Mouse (Mus musculus) myocyte (in vitro differentiated cells): ENCODE results near the gene Dact3. TPM values are rescaled to one million over a fixed set of nuclear protein-coding genes. Genes with fewer than 3 reads are reported as not detected.

Source experiments
- H3K27me3 ChIP-seq: one replicate; pipeline ENCODE4 v1.6.1; 2011; ENCODE audit not compliant: control insufficient read depth, insufficient read depth, insufficient read length
- H3K36me3 ChIP-seq: one replicate; pipeline ENCODE4 v1.6.1; 2011; ENCODE audit not compliant: control insufficient read depth, insufficient read depth
- H3K4me2 ChIP-seq: one replicate; pipeline ENCODE4 v1.6.1; 2011; ENCODE audit warnings: low read depth, control low read depth
- H3K4me3 ChIP-seq: one replicate; pipeline ENCODE4 v1.5.1; 2011; ENCODE audit warnings: mild to moderate bottlenecking, control low read depth, moderate library complexity
- H3K79me2 ChIP-seq: one replicate; pipeline ENCODE4 v1.6.1; 2011; ENCODE audit not compliant: control insufficient read depth, insufficient read depth
- H3ac ChIP-seq: one replicate; pipeline ENCODE4 v1.6.1; 2011; ENCODE audit not compliant: control insufficient read depth, insufficient read length
- CEBPB ChIP-seq: IDR thresholded peaks from 2 replicates; pipeline ENCODE4 v1.6.1; 2011; ENCODE audit warnings: mild to moderate bottlenecking, moderate library complexity; ENCODE audit not compliant: poor library complexity, insufficient read depth, severe bottlenecking
- E2F4 ChIP-seq: IDR thresholded peaks from one replicate; pipeline ENCODE4 v1.6.1; 2011; ENCODE audit warnings: mild to moderate bottlenecking, control low read depth, moderate library complexity; ENCODE audit not compliant: insufficient read depth
- MAX ChIP-seq: IDR thresholded peaks from one replicate; pipeline ENCODE4 v1.6.1; 2011; ENCODE audit warnings: low read depth, mild to moderate bottlenecking, control low read depth
- MYOD1 ChIP-seq, 3 experiments: IDR thresholded peaks; one replicate each; pipeline ENCODE4 v1.6.1; 2011; ENCODE audit warnings: control low read depth in 2 of 3, low read depth in 2 of 3, mild to moderate bottlenecking in 2 of 3, moderate library complexity in 1 of 3; ENCODE audit not compliant: insufficient read length in 2 of 3, control insufficient read depth in 1 of 3
- MYOG ChIP-seq, 3 experiments: IDR thresholded peaks; one replicate each; pipeline ENCODE4 v1.6.1; 2011; ENCODE audit warnings: control low read depth in 2 of 3, low read depth in 2 of 3, mild to moderate bottlenecking in 2 of 3; ENCODE audit not compliant: insufficient read length in 2 of 3, control insufficient read depth in 1 of 3, insufficient read depth in 1 of 3
- POLR2A ChIP-seq: IDR thresholded peaks from one replicate; pipeline ENCODE4 v1.6.1; 2011; ENCODE audit warnings: low read depth, mild to moderate bottlenecking, control low read depth, moderate library complexity; ENCODE audit not compliant: insufficient read length
- POLR2AphosphoS2 ChIP-seq: IDR thresholded peaks from one replicate; pipeline ENCODE4 v1.6.1; 2011; ENCODE audit warnings: low read depth, control low read depth; ENCODE audit not compliant: insufficient read length
- REST ChIP-seq: IDR thresholded peaks from one replicate; pipeline ENCODE4 v1.6.1; 2011; ENCODE audit warnings: mild to moderate bottlenecking, control low read depth, moderate library complexity; ENCODE audit not compliant: insufficient read depth, insufficient read length
- SRF ChIP-seq: IDR thresholded peaks from one replicate; pipeline ENCODE4 v1.6.1; 2011; ENCODE audit warnings: low read depth; ENCODE audit not compliant: control insufficient read depth, insufficient read length
- TCF12 ChIP-seq: IDR thresholded peaks from one replicate; pipeline ENCODE4 v1.6.1; 2011; ENCODE audit warnings: mild to moderate bottlenecking, control low read depth; ENCODE audit not compliant: poor library complexity, insufficient read depth, severe bottlenecking
- TCF3 ChIP-seq: IDR thresholded peaks from one replicate; pipeline ENCODE4 v1.6.1; 2011; ENCODE audit warnings: low read depth, control low read depth; ENCODE audit not compliant: insufficient read length
- USF1 ChIP-seq: IDR thresholded peaks from one replicate; pipeline ENCODE4 v1.6.1; 2011; ENCODE audit warnings: low read depth, mild to moderate bottlenecking, control low read depth, moderate library complexity
- polyA plus RNA-seq: library from polyadenylated mRNA; unstranded; fragments of >200 nt; fragmentation: generic; extraction: Trizol; gene quantifications from one replicate; pipeline ENCODE4 v1.2.1, GENCODE M21; 2012; ENCODE audit warnings: missing spikeins

Dact3 gene
- polyA plus RNA-seq, 1 experiment = 10.0 TPM

DNA sequence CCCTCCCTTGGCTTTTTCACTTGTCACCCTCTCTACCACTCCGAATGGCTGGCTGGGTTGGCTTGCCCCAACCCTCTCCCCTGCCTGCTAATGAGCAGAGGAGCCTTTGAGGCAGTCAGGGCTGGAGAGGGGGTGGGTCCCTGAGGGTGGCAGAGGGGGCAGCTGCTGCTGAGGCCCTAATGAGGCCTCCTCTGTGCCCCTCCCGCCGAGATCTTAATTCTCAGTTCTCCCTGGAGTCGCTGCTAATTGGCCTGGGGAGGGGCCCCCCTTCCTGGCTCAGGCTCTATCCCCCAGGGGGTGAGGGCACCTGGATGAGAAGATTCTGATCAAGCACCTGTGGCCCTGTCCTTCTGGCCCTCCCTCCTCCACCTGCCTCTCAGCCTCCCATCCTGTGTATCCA is 19.2 kb downstream of the Dact3 start:
- TF ChIP-seq TCF3 (no peak), E2F4 (no peak), MYOD1 (IDR thresholded peaks at IDR 0.05; ENCODE audit: control insufficient read depth in 1 of 3, insufficient read length in 2 of 3, low read depth in 2 of 3) (no peak), TCF12 (no peak), CEBPB (no peak), SRF (no peak)
- Histone ChIP-seq H3K4me3 (no peak overlapping the region), H3K4me2 (no peak overlapping the region), H3K79me2 (no peaks in the 10 kb centered on the region), H3K36me3 (no peaks in the 10 kb centered on the region), H3K27me3 (no peaks in the 10 kb centered on the region), H3ac (no peak overlapping the region)

DNA sequence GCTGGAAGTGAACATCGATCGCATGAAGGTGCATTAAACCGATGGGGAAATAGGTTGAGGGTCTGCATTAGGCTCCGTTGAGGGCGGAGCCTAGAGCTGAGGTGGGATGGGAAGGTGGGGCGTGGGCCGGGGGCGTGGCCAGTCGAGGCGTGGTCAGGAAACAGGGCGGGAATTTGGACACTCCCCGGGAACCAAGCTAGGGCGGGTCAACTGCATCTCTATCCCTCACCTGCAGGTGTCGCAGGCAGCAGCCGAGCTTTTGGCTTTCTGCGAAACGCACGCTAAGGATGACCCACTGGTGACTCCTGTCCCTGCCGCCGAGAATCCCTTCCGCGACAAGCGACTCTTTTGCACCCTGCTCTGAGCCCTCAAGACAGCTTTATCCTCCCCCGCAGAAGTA is 19.9 kb downstream of the Dact3 start:
- peak overlapping the region; percentile 62 for H3K4me2 ChIP-seq
- H3ac ChIP-seq = no peak overlapping the region
- TF ChIP-seq MYOD1 (IDR thresholded peaks at IDR 0.05; ENCODE audit: control insufficient read depth in 1 of 3, insufficient read length in 2 of 3, low read depth in 2 of 3) (peak in 1 of 3 experiments; percentile 4), POLR2AphosphoS2 (peak; percentile 22), USF1 (no peak), E2F4 (no peak)
- no peaks in the 10 kb centered on the region for H3K79me2 ChIP-seq
- H3K27me3 ChIP-seq = no peaks in the 10 kb centered on the region
- no peaks in the 10 kb centered on the region for H3K36me3 ChIP-seq
- no peak overlapping the region for H3K4me3 ChIP-seq

- H3K4me3 ChIP-seq = no peak overlapping the region
Measured at GRCm38 (mm10) chr7:16895511-16895910, 20.4 kb downstream of the Dact3 start.

DNA sequence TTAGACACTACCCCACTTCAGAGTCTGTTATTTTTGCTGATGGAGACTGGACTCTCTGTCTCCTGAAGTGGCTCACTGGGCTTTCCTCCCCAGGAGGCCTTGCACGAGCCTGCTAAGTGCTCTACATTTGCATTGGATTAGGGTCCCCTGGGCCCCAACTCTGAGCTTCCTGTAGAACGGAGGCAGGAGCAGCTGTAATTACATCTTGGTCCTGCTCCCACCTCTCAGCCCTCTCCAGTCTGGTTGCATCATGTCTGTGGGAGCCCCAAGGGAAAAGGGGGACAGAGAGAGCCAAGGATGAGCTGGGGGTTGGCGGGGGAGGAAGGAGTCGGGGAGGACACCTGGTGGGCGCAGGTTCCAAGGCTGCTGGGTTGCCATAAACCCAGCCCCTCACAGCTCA is 25.4 kb downstream of the Dact3 start:
- H3K27me3 ChIP-seq = no peaks in the 10 kb centered on the region

More at GRCm38 (mm10) chr7:16895511-16895910, 20.4 kb downstream of the Dact3 start:
- H3K27me3 ChIP-seq = no peaks in the 10 kb centered on the region
- H3ac ChIP-seq = no peak overlapping the region
- H3K79me2 ChIP-seq = no peaks in the 10 kb centered on the region
- peak overlapping the region; percentile 62 for H3K4me2 ChIP-seq
- no peaks in the 10 kb centered on the region for H3K36me3 ChIP-seq
- TF ChIP-seq USF1 (no peak), POLR2A (no peak), CEBPB (no peak), POLR2AphosphoS2 (no peak)

DNA sequence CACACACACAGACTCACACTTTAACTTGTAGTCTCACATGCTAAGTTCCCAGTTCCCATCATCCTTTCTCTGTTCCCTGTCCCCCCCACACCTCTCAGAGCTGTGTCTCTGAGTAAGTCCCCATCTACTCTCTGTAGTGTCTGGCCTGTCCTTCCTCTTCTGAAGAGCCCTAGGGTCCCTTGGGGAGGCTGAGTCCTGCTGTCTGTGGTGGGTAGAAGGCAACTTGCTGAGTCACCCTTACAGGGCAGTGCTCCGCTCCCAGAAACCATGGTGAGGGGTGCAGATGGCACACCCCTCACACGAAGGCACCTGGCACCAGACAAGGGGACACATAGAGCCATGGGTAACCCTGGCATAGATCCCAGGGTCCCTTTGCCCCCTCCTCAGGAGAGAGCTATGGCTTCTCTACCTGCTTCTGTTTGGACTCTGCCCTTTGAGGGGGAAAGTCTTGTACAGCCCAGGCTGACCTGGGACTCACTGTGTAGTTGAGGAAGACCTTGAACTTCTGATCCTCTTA is 28.4 kb downstream of the Dact3 start:
- H3K36me3 ChIP-seq = no peaks in the 10 kb centered on the region
- peak overlapping the region; percentile 52 for H3K4me2 ChIP-seq
- TF ChIP-seq TCF12 (no peak), MYOD1 (IDR thresholded peaks at IDR 0.05; ENCODE audit: control insufficient read depth in 1 of 3, insufficient read length in 2 of 3, low read depth in 2 of 3) (no peak), POLR2AphosphoS2 (no peak), MYOG (IDR thresholded peaks at IDR 0.05; ENCODE audit: control insufficient read depth in 1 of 3, insufficient read depth in 1 of 3, insufficient read length in 2 of 3, low read depth in 2 of 3) (no peak), MAX (no peak), POLR2A (no peak), CEBPB (no peak)
- no peak overlapping the region for H3ac ChIP-seq
- no peaks in the 10 kb centered on the region for H3K27me3 ChIP-seq
- peaks cover 3% of the 10 kb centered on the region for H3K79me2 ChIP-seq
- H3K4me3 ChIP-seq = no peak overlapping the region

More for the DNA sequence above, 25.4 kb downstream of the Dact3 start:
- Histone ChIP-seq H3K79me2 (no peaks in the 10 kb centered on the region), H3K4me3 (no peak overlapping the region), H3K4me2 (no peak overlapping the region), H3ac (no peak overlapping the region), H3K36me3 (no peaks in the 10 kb centered on the region)
- TF ChIP-seq MYOD1 (IDR thresholded peaks at IDR 0.05; ENCODE audit: control insufficient read depth in 1 of 3, insufficient read length in 2 of 3, low read depth in 2 of 3) (no peak), CEBPB (0 out of 2 replicates have a peak, but pooled peaks have one; percentile 7), REST (no peak)

GRCm38 (mm10) chr7:16904120-16904675 is 29.1 kb downstream of the Dact3 start:
- TF ChIP-seq POLR2AphosphoS2 = no peak
- peak; percentile 96 for TF ChIP-seq TCF12
- TF ChIP-seq POLR2A = no peak
- TF ChIP-seq MAX = no peak
- no peak for TF ChIP-seq E2F4
- peak; percentile 93 for TF ChIP-seq TCF3
- peak; percentile 79 to 99 (median 98) for TF ChIP-seq MYOG (IDR thresholded peaks at IDR 0.05; ENCODE audit: control insufficient read depth in 1 of 3, insufficient read depth in 1 of 3, insufficient read length in 2 of 3, low read depth in 2 of 3)
- TF ChIP-seq SRF = no peak
- TF ChIP-seq MYOD1 (IDR thresholded peaks at IDR 0.05; ENCODE audit: control insufficient read depth in 1 of 3, insufficient read length in 2 of 3, low read depth in 2 of 3) = peak; percentile 78 to 99 (median 98)
- TF ChIP-seq REST = no peak
- no peak for TF ChIP-seq USF1
- TF ChIP-seq CEBPB = no peak
- Histone ChIP-seq H3K36me3 (no peaks in the 10 kb centered on the region), H3K4me2 (peak overlapping the region; percentile 52), H3ac (no peak overlapping the region), H3K27me3 (no peaks in the 10 kb centered on the region), H3K4me3 (no peak overlapping the region), H3K79me2 (peaks cover 5% of the 10 kb centered on the region)
